Mouse (Mus musculus) intestine, embryonic 14.5 days (tissue): ENCODE data around the gene Arhgap8. TPM values are rescaled to one million over a fixed set of nuclear protein-coding genes. Genes with fewer than 3 reads are reported as not detected.

Source experiments
- ATAC-seq: fragments of 200-750 bp; cut with Nextera tagmentation; replicated peaks from 2 replicates; pipeline ENCODE4 v1.8.0; 2017; ENCODE audit warnings: low read depth, moderate number of reproducible peaks, moderate TSS enrichment, moderate library complexity; ENCODE audit not compliant: low FRiP score, low TSS enrichment
- DNase-seq: peaks from one replicate; pipeline ENCODE4 v3.0.0-alpha.2; 2018; ENCODE audit warnings: low spot score
- H3K27ac ChIP-seq: fragments of 300-500 bp; sonication (generic); 2 replicates; pipeline ENCODE4 v1.5.1; 2014; ENCODE audit warnings: low read depth, mild to moderate bottlenecking, control low read depth
- H3K27me3 ChIP-seq: fragments of 300-500 bp; sonication (generic); replicated peaks from 2 replicates; pipeline ENCODE4 v1.6.1; 2014; ENCODE audit warnings: low read length, control low read depth; ENCODE audit not compliant: control insufficient read depth, insufficient read depth
- H3K36me3 ChIP-seq: fragments of 300-500 bp; sonication (generic); 2 replicates; pipeline ENCODE4 v1.6.1; 2014; ENCODE audit warnings: low read length, control low read depth; ENCODE audit not compliant: control insufficient read depth, insufficient read depth
- H3K4me1 ChIP-seq: fragments of 300-500 bp; sonication (generic); replicated peaks from 2 replicates; pipeline ENCODE4 v1.6.1; 2014; ENCODE audit warnings: low read length, control low read depth, mixed read lengths; ENCODE audit not compliant: control insufficient read depth, insufficient read depth
- H3K4me2 ChIP-seq: fragments of 300-500 bp; sonication (generic); 2 replicates; pipeline ENCODE4 v1.6.1; 2014; ENCODE audit warnings: low read length
- H3K4me3 ChIP-seq: fragments of 300-500 bp; sonication (generic); 2 replicates; pipeline ENCODE4 v1.5.1; 2014; ENCODE audit warnings: low read depth, low read length, control low read depth, mixed read lengths
- H3K9ac ChIP-seq: fragments of 300-500 bp; sonication (generic); 2 replicates; pipeline ENCODE4 v1.6.1; 2014; ENCODE audit warnings: mild to moderate bottlenecking, low read length
- H3K9me3 ChIP-seq: fragments of 300-500 bp; sonication (generic); 2 replicates; pipeline ENCODE4 v1.6.1; 2016; ENCODE audit warnings: low read length, control low read depth; ENCODE audit not compliant: control insufficient read depth
- WGBS: fragments of 180-500 bp; shearing (Covaris S2); extraction: QIAGEN DNeasy Blood & Tissue Kit; methylation state at CpG from one replicate; pipeline ENCODE4 v1.1.7; 2014; 5-methylcytosine and 5-hydroxymethylcytosine counted together
- polyA plus RNA-seq: library from polyadenylated mRNA; unstranded; fragments of >200 nt; fragmentation: Nextera tagmentation; extraction: Ambion mirVana; gene quantifications from 2 replicates; pipeline ENCODE4 v1.2.1, GENCODE M21; 2014

Arhgap8 gene
- 13.8 and 15.2 TPM in 2 replicates for polyA plus RNA-seq

DNA sequence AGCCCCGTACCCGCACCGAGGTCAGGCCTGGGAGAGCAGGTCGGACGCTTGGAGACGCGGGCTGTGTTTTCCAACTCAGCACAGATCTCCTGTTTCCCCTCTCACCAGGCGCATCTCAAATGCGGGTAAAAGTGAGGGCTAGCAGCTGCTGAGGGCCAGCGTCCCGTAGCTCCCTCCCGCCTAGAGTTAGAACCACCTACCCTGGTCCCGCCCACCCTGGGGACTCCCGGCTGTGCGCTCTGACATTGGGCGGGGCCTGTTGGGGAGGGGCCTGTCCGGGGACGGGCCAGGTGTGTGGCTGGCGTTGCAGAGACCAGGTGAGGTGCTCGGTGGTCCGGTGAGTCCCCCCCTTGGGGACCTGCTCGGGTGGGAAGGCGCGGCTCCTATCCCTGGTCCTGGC, at the start of gene Arhgap8:
Gene Arhgap8, plus strand, starts transcription at position 262 of the 400 bp plus-strand sequence.
- H3K27me3 ChIP-seq: no peaks in the 10 kb centered on the region
- peak within 1 kb of the TSS; percentile 43 for H3K4me3 ChIP-seq
- 2% methylated on average over 22 of the region's 24 CpGs for WGBS
- peaks cover 20% of the 10 kb centered on the region for H3K4me1 ChIP-seq
- peak within 1 kb of the TSS; percentile 49 for H3K9ac ChIP-seq
- no peaks in the 10 kb centered on the region for H3K36me3 ChIP-seq
- DNase-seq: peak; percentile 83
- peak within 1 kb of the TSS; percentile 43; the same call in 1 of the 2 replicates for H3K27ac ChIP-seq
- H3K4me2 ChIP-seq: peak within 1 kb of the TSS; percentile 93
- no peaks in the 10 kb centered on the region for H3K9me3 ChIP-seq
- ATAC-seq: peak; percentile 74

- DNase-seq: no peak
- H3K4me1 ChIP-seq: peaks cover 5% of the 10 kb centered on the region; the same call in 1 of the 2 replicates
- no peak overlapping the region for H3K27ac ChIP-seq
- WGBS: 77% methylated on average over 4 of the region's 4 CpGs
- no peaks in the 10 kb centered on the region for H3K9me3 ChIP-seq
- no peaks in the 10 kb centered on the region for H3K36me3 ChIP-seq
- H3K4me3 ChIP-seq: no peak overlapping the region
- no peak overlapping the region for H3K4me2 ChIP-seq
- H3K27me3 ChIP-seq: no peaks in the 10 kb centered on the region
- no peak overlapping the region for H3K9ac ChIP-seq
- no peak for ATAC-seq
These were observed 49.2 kb upstream of the Arhgap8 start for GRCm38 (mm10) chr15:84670657-84671055.

- H3K27me3 ChIP-seq: no peaks in the 10 kb centered on the region
- H3K4me1 ChIP-seq: peaks cover 8% of the 10 kb centered on the region; the same call in 1 of the 2 replicates
- DNase-seq (no peak), ATAC-seq (no peak)
- no peak overlapping the region for H3K4me3 ChIP-seq
- H3K9ac ChIP-seq: no peak overlapping the region
- no peaks in the 10 kb centered on the region for H3K9me3 ChIP-seq
- no peak overlapping the region for H3K4me2 ChIP-seq
- 57% methylated on average over 9 of the region's 9 CpGs for WGBS
- no peaks in the 10 kb centered on the region for H3K36me3 ChIP-seq
- H3K27ac ChIP-seq: no peak overlapping the region
These were observed 48.2 kb upstream of the Arhgap8 start for GRCm38 (mm10) chr15:84671401-84672307.

- H3K36me3 ChIP-seq: no peaks in the 10 kb centered on the region
- no peak overlapping the region for H3K4me3 ChIP-seq
- H3K4me1 ChIP-seq: peaks cover 8% of the 10 kb centered on the region; the same call in 1 of the 2 replicates
- no peak overlapping the region for H3K27ac ChIP-seq
- no peak overlapping the region for H3K4me2 ChIP-seq
- H3K27me3 ChIP-seq: no peaks in the 10 kb centered on the region
- 80% methylated on average over 4 of the region's 4 CpGs for WGBS
- ATAC-seq: no peak
- DNase-seq: no peak
- no peak overlapping the region for H3K9ac ChIP-seq
- no peaks in the 10 kb centered on the region for H3K9me3 ChIP-seq
These were observed 47.6 kb upstream of the Arhgap8 start for GRCm38 (mm10) chr15:84672308-84672615.

DNA sequence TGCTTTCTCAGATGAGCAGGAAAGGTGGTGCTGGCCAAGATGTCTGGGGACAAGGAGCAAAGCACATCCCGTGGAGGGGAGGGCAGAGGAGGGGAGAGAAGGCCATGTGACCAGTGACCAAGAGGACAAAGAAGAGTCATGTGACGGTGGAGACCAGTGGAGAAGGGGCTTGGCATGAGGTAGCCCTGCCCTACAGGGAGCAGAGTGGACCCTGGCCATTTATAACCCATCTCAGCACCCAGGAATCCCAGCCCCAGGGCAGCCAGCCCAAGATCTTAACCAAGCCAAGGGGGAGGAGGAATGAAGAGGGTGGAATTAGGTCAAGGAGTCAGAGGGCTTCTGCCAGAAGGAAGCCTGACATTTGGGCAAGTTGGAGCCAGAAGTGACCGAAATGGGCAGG, 47.2 kb upstream of the Arhgap8 start:
- no peaks in the 10 kb centered on the region for H3K27me3 ChIP-seq
- ATAC-seq: no peak
- H3K9me3 ChIP-seq: no peaks in the 10 kb centered on the region
- no peak overlapping the region for H3K4me3 ChIP-seq
- H3K9ac ChIP-seq: no peak overlapping the region
- 71% methylated on average over 3 of the region's 3 CpGs for WGBS
- no peak overlapping the region for H3K27ac ChIP-seq
- no peak for DNase-seq
- no peak overlapping the region for H3K4me2 ChIP-seq
- H3K4me1 ChIP-seq: peaks cover 6% of the 10 kb centered on the region; the same call in 1 of the 2 replicates
- H3K36me3 ChIP-seq: no peaks in the 10 kb centered on the region

- Histone ChIP-seq H3K4me1 (peaks cover 5% of the 10 kb centered on the region; the same call in 1 of the 2 replicates), H3K9me3 (no peaks in the 10 kb centered on the region), H3K27ac (peak overlapping the region; percentile 51), H3K4me3 (no peak overlapping the region), H3K36me3 (no peaks in the 10 kb centered on the region), H3K27me3 (no peaks in the 10 kb centered on the region), H3K9ac (no peak overlapping the region), H3K4me2 (no peak overlapping the region; the same call in 1 of the 2 replicates)
- ATAC-seq (0 out of 2 replicates have a peak, but pooled peaks have one; percentile 7), DNase-seq (no peak)
- WGBS: 81% methylated on average over 11 of the region's 11 CpGs
These were observed 45.4 kb upstream of the Arhgap8 start for GRCm38 (mm10) chr15:84674329-84675067.

GRCm38 (mm10) chr15:84675317-84675716, 44.5 kb upstream of the Arhgap8 start:
- ATAC-seq (peak; percentile 80), DNase-seq (peak; percentile 65)
- WGBS: 65% methylated on average over 8 of the region's 8 CpGs
- Histone ChIP-seq H3K27me3 (no peaks in the 10 kb centered on the region), H3K9me3 (no peaks in the 10 kb centered on the region), H3K9ac (no peak overlapping the region; the same call in 1 of the 2 replicates), H3K36me3 (no peaks in the 10 kb centered on the region), H3K4me1 (peaks cover 8% of the 10 kb centered on the region; the same call in 1 of the 2 replicates), H3K4me2 (no peak overlapping the region), H3K4me3 (no peak overlapping the region), H3K27ac (peak overlapping the region; percentile 51)

DNA sequence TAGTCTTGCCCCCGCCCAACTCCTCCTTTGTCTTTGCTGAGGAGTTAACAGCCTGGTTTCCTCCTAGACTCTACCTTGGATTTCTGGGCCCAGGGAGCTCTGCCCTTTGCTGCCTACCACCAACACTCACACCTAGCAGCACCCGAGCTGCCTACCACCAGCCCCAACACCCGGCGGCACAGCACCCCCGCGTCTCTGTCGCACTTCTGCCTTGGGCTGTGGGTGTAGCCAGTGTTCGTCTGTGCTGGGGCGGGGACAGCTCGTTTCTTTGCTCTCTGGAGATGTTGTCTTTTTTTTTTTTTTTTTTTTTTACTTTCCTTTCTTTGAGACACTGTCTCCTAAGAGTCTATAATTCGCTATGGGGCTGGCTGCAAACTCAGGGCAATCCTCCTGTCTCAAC, 41.9 kb upstream of the Arhgap8 start:
- no peaks in the 10 kb centered on the region for H3K27me3 ChIP-seq
- H3K36me3 ChIP-seq: no peaks in the 10 kb centered on the region
- H3K9ac ChIP-seq: no peak overlapping the region
- no peaks in the 10 kb centered on the region for H3K9me3 ChIP-seq
- H3K4me1 ChIP-seq: peaks cover 21% of the 10 kb centered on the region
- DNase-seq (no peak), ATAC-seq (no peak)
- no peak overlapping the region for H3K4me3 ChIP-seq
- 61% methylated on average over 11 of the region's 11 CpGs for WGBS
- H3K27ac ChIP-seq: no peak overlapping the region
- H3K4me2 ChIP-seq: no peak overlapping the region
